Mouse (Mus musculus) midbrain, embryonic 14.5 days (tissue): ENCODE data around the gene Tmem246. TPM values are rescaled to one million over a fixed set of nuclear protein-coding genes. Genes with fewer than 3 reads are reported as not detected.

Experiments used
- ATAC-seq: fragments of 200-750 bp; cut with Nextera tagmentation; 2 replicates; pipeline ENCODE4 v1.8.0; 2017; ENCODE audit warnings: moderate number of reproducible peaks, moderate library complexity; ENCODE audit not compliant: low FRiP score, low TSS enrichment
- DNase-seq: peaks from one replicate; pipeline ENCODE4 v3.0.0-alpha.2; 2015
- H3K27ac ChIP-seq: fragments of 300-500 bp; sonication (generic); replicated peaks from 2 replicates; pipeline ENCODE4 v1.5.1; 2014; ENCODE audit warnings: mild to moderate bottlenecking, low read depth, low read length, moderate library complexity
- H3K27me3 ChIP-seq: fragments of 300-500 bp; sonication (generic); 2 replicates; pipeline ENCODE4 v1.6.1; 2014; ENCODE audit warnings: low read length, control low read depth, mixed read lengths; ENCODE audit not compliant: control insufficient read depth, insufficient read depth
- H3K36me3 ChIP-seq: fragments of 300-500 bp; sonication (generic); 2 replicates; pipeline ENCODE4 v1.6.1; 2014; ENCODE audit warnings: low read length, control low read depth; ENCODE audit not compliant: control insufficient read depth, insufficient read depth
- H3K4me1 ChIP-seq: fragments of 300-500 bp; sonication (generic); 2 replicates; pipeline ENCODE4 v1.6.1; 2014; ENCODE audit warnings: mild to moderate bottlenecking, antibody characterized with exemption, low read length, control low read depth; ENCODE audit not compliant: control insufficient read depth, insufficient read depth
- H3K4me2 ChIP-seq: fragments of 300-500 bp; sonication (generic); 2 replicates; pipeline ENCODE4 v1.6.1; 2014; ENCODE audit warnings: mild to moderate bottlenecking, low read length, moderate library complexity
- H3K4me3 ChIP-seq: fragments of 300-500 bp; sonication (generic); replicated peaks from 2 replicates; pipeline ENCODE4 v1.5.1; 2014; ENCODE audit warnings: low read depth, low read length
- H3K9ac ChIP-seq: fragments of 300-500 bp; sonication (generic); replicated peaks from 2 replicates; pipeline ENCODE4 v1.6.1; 2014; ENCODE audit warnings: mild to moderate bottlenecking, low read length, moderate library complexity
- H3K9me3 ChIP-seq: fragments of 300-500 bp; sonication (generic); 2 replicates; pipeline ENCODE4 v1.6.1; 2016; ENCODE audit warnings: low read length, control low read depth, mixed read lengths; ENCODE audit not compliant: control insufficient read depth
- WGBS: fragments of 180-500 bp; shearing (Covaris S2); extraction: QIAGEN DNeasy Blood & Tissue Kit; methylation state at CpG from one replicate; pipeline ENCODE4 v1.1.7; 2014; 5-methylcytosine and 5-hydroxymethylcytosine counted together
- polyA plus RNA-seq: library from polyadenylated mRNA; unstranded; fragments of >200 nt; fragmentation: Nextera tagmentation; extraction: Ambion mirVana; gene quantifications from 2 replicates; pipeline ENCODE4 v1.2.1, GENCODE M21; 2014

Gene Tmem246
- polyA plus RNA-seq, 1 experiment from 2014 or later = 84.5 TPM

DNA sequence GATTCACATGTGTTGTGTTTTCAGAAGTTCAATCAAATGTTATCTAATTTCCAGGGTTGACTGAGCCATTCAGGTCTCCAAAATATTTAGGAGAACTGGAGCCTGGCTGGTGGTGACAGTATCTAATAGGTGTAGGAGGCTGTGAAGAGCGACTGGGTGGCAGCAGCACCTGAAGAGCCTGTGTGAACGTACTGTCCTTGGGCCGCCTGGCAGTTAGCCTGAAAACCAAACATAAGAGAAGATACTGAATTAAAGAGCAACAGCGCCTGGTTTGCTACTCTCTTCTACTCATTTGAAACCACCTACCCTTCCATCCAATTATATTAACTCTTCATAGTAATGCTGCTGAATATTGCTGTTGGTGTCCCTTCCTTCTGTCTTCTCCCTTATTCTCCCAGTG lies 61.0 kb downstream of the Tmem246 start:
- ATAC-seq (no peak), DNase-seq (no peak)
- Histone ChIP-seq H3K9ac (no peak overlapping the region), H3K4me1 (no peaks in the 10 kb centered on the region), H3K4me3 (no peak overlapping the region), H3K4me2 (no peak overlapping the region), H3K27me3 (no peaks in the 10 kb centered on the region), H3K36me3 (peaks cover 8% of the 10 kb centered on the region), H3K27ac (no peak overlapping the region), H3K9me3 (no peaks in the 10 kb centered on the region)
- 92% methylated on average over 4 of the region's 4 CpGs for WGBS

DNA sequence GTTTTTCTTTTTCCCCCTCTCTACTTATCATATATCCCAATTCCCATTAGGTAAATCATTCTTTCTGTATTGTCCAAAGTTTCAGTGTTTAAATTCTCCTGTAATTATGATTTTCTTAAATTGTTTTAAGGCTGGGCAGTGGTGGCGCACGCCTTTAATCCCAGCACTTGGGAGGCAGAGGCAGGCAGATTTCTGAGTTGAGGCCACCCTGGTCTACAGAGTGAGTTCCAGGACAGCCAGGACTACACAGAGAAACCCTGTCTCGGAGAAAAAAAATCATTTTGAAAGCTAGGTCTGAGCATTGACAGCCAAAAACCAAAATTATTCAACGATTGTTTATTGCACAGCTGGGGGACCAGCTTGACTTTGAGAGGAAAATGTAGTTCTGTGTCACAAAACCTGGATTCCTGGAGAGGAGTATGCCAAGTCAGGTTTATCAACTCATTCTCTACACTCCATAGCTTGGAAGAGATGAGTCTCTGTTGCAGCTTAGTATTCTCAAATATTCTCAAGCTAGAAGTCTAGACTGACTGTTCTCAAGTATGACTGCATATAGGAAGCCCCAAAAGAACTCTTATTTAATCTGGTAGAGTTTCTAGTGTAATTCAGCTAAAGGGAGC lies 61.9 kb downstream of the Tmem246 start:
- WGBS = 93% methylated on average over 4 of the region's 4 CpGs
- no peak for DNase-seq
- no peaks in the 10 kb centered on the region for H3K27me3 ChIP-seq
- no peak overlapping the region for H3K9ac ChIP-seq
- no peak overlapping the region for H3K4me3 ChIP-seq
- no peak overlapping the region for H3K27ac ChIP-seq
- ATAC-seq = no peak
- H3K9me3 ChIP-seq = no peaks in the 10 kb centered on the region
- peaks cover 13% of the 10 kb centered on the region for H3K36me3 ChIP-seq
- no peak overlapping the region for H3K4me2 ChIP-seq
- no peaks in the 10 kb centered on the region for H3K4me1 ChIP-seq

DNA sequence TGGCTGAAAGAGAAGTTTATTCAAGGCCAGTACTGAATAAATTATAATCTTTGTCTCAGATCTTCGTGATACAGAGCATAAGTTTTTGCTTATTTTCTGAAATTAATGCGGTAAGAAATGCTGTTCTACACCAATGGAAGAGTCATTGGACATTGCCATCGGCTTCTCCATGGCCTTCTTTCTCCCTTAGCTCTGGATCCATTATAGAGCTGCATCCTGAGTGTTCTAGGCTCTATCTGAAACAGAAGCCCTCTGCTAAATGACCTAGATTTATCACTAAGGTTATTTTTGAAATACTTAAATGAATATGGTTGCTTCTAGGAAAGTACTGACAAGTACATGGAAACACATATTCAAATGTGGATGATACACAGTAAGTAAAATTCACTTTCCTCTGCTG lies 62.6 kb downstream of the Tmem246 start:
- 91% methylated on average over 3 of the region's 3 CpGs for WGBS
- ATAC-seq = no peak

More for the DNA sequence above, 62.6 kb downstream of the Tmem246 start:
- Histone ChIP-seq H3K9me3 (peaks cover 7% of the 10 kb centered on the region; the same call in 1 of the 2 replicates), H3K9ac (no peak overlapping the region), H3K27ac (no peak overlapping the region), H3K4me2 (no peak overlapping the region), H3K4me3 (no peak overlapping the region), H3K4me1 (no peaks in the 10 kb centered on the region), H3K36me3 (peaks cover 20% of the 10 kb centered on the region), H3K27me3 (no peaks in the 10 kb centered on the region)
- no peak for DNase-seq

Other genes with a start within 250 kb of the Tmem246 start
- gene Acnat2, start 189.7 kb downstream of the Tmem246 start, polyA plus RNA-seq = not detected in 2 replicates
- not detected in 2 replicates for gene Acnat1, start 124.0 kb downstream of the Tmem246 start, polyA plus RNA-seq
- 0.12 and 0.17 TPM in 2 replicates for gene Baat, start 91.3 kb downstream of the Tmem246 start, polyA plus RNA-seq
- gene Mrpl50, start 76.8 kb downstream of the Tmem246 start, polyA plus RNA-seq = 78.4 and 90.0 TPM in 2 replicates
- 12.9 and 16.1 TPM in 2 replicates for gene Zfp189, start 76.7 kb downstream of the Tmem246 start, polyA plus RNA-seq
- gene Aldob, start 48.3 kb downstream of the Tmem246 start, polyA plus RNA-seq = 0.19 TPM in 1 of 2 replicates, not detected in the other
- gene Rnf20, start 34.1 kb upstream of the Tmem246 start, polyA plus RNA-seq = 58.4 and 74.0 TPM in 2 replicates
- gene Ppp3r2, start 84.1 kb upstream of the Tmem246 start, polyA plus RNA-seq = 0.25 and 0.63 TPM in 2 replicates
- 25.7 and 25.8 TPM in 2 replicates for gene Grin3a, start 247.9 kb upstream of the Tmem246 start, polyA plus RNA-seq